Mouse (Mus musculus) adrenal gland, postnatal 4 days (tissue): ENCODE results near the gene Prkd3. TPM values are rescaled to one million over a fixed set of nuclear protein-coding genes. Genes with fewer than 3 reads are reported as not detected.

ENCODE experiments used
- DNase-seq, 2 experiments: peaks; one replicate each; pipeline ENCODE4 v3.0.0; 2021 to 2022; ENCODE audit warnings: low spot score in 2 of 2, mixed read lengths in 2 of 2
- total RNA-seq, 2 experiments: library from RNA; stranded (reverse); gene quantifications; 2 replicates each; pipeline ENCODE4 v1.2.3; 2021

Prkd3 gene
- total RNA-seq, 2 experiments from 2014 or later, result 48.7 to 49.5 TPM

DNA sequence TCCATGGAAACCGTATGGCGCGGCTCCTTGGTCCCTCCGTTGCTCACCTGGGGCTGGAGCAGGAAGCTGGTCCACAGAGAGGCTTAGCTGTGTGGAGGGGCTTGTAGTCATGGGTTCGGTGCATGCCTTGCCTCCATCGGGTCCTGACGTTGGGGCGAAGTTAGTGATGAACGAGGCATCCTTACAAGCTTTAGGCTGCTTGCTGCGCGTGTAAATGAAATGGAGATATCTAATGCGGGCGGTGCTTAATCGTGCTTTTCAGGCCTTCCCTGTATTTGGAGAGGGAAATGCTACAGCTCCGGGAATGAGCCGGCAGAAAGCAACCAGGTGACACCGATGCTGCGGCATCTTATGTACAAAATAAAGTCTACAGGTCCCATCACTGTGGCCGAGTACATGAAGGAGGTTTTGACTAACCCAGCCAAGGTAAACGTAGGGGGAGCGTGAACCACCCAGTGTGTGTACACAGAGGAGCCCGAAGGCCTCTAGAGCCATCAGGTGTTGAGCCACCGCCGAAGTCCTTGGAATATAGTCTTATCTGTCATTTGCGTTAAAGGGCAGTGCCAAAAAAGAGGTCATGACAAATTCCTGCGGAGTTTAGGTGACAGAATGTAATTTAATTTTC is 83.3 kb downstream of the Prkd3 start:
- no peak for DNase-seq

DNA sequence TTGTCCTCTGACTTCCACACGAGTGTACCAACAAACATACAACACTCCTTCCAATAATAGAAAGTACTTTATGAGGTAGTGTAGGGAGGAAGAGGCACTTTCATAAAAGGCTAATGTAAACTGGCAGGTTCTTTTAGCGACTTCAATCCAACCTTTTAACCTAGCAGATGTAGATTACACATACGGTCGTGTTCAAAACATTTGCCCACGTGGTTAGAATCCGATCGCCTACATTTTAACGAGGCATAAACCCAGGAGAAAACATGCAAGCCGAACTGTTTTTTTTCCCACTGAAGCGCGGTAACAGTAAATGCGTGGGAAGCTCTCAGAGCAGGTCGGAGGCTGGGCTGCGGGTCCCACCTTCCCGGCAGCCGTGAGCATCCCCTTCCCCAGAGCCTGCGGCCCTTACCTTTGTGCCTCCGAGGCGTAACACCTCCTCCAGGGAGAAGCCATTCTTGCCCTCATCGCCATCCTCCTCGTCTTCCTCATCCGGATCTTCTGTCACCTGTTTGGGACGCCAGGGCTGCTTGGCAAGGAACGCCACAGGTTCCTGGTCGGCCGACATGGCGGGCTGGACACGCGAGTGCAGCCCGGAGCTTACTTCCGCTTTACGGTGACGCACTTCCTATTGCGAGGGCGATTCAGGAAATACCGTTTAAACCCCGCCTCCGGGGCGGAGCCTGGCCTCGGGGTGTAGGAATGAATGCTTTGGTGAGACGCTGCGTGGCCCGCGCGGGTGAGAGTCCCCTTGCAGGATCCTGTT is 84.0 kb downstream of the Prkd3 start, which contains the start of the genes Cebpz and Ndufaf7:
Cebpz (minus strand) TSS at position 601 of the 763 bp plus-strand sequence.
Ndufaf7 (plus strand) TSS at position 671 of the 763 bp plus-strand sequence.
- peak; percentile 86 to 93 for DNase-seq

DNA sequence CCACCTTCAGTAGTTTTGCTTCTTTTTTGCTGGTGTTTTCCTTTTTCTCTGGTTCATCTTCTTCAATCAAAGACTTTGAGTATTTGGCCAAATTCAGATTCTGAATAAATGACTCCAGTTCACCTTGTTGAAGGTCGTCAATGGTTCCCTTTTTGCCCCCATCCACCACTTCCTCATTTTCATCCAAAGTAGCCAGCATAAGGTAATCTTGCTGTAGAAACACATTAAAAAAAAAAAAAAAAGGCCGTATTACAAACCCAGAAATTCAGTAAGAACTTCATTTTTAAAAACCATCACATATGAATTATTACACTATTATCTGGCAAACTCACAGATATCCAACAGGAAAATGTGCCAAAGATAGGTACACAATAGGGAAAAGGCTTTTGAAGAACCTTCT is 84.8 kb downstream of the Prkd3 start:
- DNase-seq, result no peak

DNA sequence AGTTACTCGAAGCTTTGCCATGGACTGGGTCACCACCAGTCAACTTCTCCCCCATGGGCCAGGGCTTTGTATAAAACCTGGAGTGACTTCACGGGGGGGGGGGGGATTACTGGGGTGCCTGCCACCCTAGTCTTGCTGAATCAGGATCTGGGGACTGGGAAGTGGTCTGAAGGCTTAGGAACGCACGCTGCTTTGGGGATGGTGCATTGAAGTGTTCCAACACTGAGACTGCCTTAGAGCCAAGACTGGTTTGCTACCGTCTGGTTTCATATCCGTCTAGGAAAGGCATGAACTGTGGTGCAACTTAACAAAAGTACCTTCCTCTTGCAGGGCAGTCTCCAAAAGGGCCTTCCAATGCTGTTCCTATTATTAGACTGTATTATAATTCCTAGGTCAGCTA is 102.9 kb downstream of the Prkd3 start:
- DNase-seq, result no peak

DNA sequence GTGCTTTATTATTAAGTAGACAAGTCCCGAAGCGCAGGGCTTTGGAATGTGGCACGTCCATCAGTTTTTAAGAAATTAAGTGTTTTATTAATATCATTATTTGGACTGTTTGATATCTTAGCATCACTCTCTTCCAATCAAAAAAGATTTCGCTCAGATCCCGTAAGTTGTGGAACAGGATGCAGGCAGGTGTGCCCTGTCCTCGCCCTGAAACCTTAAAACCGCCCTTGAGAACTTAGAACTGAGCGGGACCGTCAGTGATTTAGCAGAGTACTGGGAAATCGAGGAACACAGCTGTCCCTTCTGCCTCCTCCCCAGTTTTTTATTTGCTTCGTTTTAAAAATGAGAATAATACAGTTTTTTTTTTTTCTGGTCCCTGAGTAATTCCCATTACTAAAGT is 103.7 kb downstream of the Prkd3 start:
- no peak for DNase-seq

DNA sequence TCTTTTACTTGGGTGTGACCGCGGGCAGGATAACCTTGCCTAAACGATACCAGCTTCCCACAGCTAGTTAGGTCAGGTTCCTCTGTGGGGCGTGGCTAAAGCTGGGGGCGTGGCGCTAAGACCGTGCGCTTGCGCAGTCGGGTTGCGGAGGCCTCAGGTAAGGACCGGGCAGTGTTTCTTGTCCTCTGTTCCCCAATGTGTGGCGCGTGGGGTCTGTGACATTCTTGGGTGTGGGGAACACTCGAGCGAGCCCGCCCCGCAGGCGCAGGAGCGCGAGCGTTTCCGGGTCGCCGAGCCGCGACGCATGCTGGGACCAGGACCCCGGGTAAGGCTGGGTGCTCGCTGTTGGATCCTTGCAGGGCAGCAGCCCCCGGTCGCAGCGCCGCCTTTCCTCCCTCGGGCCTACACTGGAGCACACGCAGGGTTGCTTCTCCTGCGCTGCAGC is 104.2 kb downstream of the Prkd3 start, which contains the start of gene Cebpzos:
Cebpzos (plus strand) TSS at position 132 of the 445 bp plus-strand sequence.
- peak; percentile 66 to 75 for DNase-seq

DNA sequence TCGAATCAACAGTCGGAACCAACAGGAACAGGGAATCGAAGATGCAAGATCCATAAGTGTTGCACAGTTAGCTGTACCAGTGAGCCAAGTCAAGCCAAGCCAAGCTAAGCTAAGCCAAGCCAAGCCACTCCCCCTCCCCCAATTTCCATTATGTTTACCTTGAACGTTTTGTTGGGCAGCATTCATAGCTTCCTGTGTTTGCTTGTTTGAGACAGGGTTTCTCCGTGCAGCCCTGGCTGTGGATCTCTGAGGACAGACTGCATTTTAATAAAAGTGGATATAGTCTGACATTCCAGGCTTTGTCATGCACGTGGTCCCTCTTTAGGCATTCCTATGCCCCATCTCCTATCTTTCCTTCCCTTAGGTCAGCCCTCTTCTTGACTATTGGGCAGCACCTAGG is 104.8 kb downstream of the Prkd3 start:
- no peak for DNase-seq

DNA sequence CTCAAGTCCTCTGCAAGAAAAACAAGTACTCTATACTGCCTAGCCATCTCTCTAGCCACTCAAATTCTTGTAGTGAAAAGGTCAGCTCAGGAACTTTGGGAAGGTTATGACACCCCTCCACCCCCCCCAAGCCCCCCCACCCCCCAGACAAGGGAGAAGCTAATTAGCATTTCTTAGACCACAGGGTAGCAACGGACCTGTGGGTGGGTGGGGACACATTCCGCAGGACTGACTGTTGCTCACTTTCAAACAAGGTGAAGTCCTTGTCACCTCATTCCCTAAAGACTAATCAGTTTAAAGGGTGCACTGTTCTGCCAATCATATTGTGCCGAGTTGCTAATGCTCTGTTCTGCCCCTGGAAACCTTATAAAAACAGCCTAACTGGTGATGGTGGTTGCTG is 106.7 kb downstream of the Prkd3 start:
- no peak for DNase-seq

DNA sequence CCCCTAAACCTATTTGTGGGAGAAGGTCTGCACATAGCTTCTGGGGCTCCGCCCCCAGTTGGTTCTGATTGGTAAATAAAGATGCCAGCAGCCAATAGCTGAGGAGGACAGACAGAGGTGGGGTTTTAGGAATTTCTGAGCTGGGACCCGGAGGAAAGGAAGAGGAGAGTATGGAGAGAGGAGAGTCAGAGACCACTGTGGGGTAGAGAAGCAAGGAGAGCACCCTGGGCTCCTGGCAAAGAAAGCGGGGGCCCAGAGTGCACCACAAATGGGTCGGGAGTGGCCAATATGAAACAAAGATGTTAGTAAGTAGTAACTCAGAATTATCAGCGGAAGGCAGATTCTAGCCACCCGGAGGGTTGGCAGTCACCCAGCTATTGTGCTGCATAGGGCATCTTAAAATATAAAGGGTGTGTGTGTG is 107.7 kb downstream of the Prkd3 start:
- DNase-seq, result no peak

DNA sequence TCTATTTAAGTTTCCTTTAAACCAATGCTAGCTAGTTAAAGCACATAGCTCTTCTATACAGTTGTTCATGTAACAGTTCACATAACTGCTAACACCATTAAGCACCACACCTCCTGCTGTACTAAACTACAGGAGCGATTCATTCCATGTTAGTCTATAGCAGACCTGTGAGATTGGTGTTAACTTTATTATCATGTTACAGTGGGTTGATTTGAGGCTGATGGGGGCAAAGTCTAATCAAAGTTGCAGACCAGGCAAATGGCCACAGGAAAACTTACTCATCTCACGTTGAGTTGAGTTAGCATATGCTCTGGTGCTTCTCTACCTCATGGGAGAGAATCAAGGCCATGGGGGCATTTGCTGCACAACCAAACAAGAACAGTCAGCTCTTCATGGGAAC is 111.2 kb downstream of the Prkd3 start:
- DNase-seq, result no peak

DNA sequence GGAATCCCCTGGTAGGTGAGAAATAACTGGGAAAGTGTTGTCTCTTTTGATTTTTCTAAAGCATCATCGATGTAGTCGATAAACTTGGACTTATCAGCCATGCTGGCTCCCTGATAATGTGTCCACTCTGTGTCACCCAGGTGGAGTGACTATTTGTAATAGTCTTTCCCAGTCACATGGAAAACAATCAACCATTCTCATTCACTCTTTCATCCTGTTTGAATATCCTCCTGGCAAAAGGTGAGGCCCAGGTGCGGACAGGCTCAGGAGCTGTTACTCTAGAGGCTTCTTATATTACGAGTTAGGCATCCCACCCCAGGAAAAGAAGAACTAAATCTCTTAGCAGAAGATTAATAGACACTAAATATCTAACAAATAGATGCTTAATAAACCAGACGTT is 113.7 kb downstream of the Prkd3 start, which contains the start of gene Sult6b1:
Sult6b1 (minus strand) TSS at position 101 of the 400 bp plus-strand sequence.
- DNase-seq, result no peak

DNA sequence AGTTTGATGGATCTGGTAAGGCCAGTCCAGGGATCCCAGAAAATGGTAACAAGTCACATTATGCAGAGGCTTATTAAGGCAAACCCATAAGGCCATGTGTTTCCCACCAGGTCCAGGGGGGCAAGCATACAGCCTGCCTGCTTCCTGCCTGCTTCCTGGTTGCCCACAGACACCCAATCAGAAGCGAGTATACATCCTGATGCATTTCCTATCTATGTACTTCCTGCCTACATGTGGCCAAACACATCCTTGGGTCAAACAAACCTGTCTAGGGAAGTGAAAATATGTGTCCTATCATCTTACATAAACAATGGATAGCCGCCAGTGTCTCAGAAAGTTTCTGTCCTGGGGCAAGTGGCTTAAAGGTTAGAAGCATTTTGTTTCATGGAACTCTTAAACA is 117.5 kb downstream of the Prkd3 start:
- no peak for DNase-seq

Other genes with a start within 250 kb of the Prkd3 start
- 10 to 100 TPM; 21.4 to 25.3 TPM for gene Heatr5b, start 185.5 kb downstream of the Prkd3 start, total RNA-seq
- 10 to 100 TPM; 24.8 to 26.2 TPM for gene Gpatch11, start 185.2 kb downstream of the Prkd3 start, total RNA-seq
- 10 to 100 TPM; 40.2 to 43.8 TPM for gene Eif2ak2, start 138.2 kb downstream of the Prkd3 start, total RNA-seq
- gene Sult6b1, start 113.8 kb downstream of the Prkd3 start, total RNA-seq, result under 1 TPM in 1 of 2 experiments, not detected in 1; 0.39 TPM
- 10 to 100 TPM; 44.9 to 45.2 TPM for gene Cebpzos, start 104.3 kb downstream of the Prkd3 start, total RNA-seq
- gene Cebpz, start 83.8 kb downstream of the Prkd3 start, total RNA-seq, result 10 to 100 TPM; 41.7 to 52.6 TPM
- gene Ndufaf7, start 83.7 kb downstream of the Prkd3 start, total RNA-seq, result 10 to 100 TPM; 39.4 to 46.8 TPM
- gene Qpct, start 31.1 kb upstream of the Prkd3 start, total RNA-seq, result 10 to 100 TPM; 10.5 to 20.1 TPM